Comparison of ENCODE assay signal across 27 mouse cellular contexts in the genomic region with DNA sequence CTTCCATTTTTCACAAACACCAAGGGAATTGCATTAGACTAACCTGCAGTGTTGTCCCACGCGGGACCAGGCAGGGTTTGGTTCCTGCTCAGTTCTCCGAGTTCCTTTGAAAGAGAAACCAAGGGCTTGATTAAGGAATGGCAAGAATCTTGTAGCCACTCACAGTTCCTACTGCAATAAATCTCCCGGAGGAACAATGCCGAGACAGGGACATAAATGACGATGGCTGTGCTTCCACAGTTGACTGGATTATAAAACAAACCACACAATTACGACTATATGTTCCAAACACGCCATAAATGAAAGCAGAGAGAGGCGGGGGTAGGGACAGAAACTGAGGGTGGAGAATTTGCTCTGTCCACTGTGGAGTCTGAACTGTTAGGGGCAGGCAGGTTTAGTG. TPM values are rescaled to one million over a fixed set of nuclear protein-coding genes. Genes with fewer than 3 reads are reported as not detected.
DNase-seq lines count a peak whose midpoint lies in the region; ATAC-seq lines count a peak whose summit lies in the region.
"Had no signal": no experiment of that assay in that cellular context is flagged by ENCODE, and none has a peak within 500 bp of the region (broad histone marks: within the 10 kb centered on the region; RNA-seq: fewer than 3 reads in every experiment).

No protein-coding gene starts in this region.

- 18% methylated on average over 9 of the region's 9 CpGs for whole genome bisulfite sequencing in kidney, embryonic 16.5 days
- 33% methylated on average over 9 of the region's 9 CpGs for WGBS in neural tube, embryonic 11.5 days
- 10% methylated on average over 9 of the region's 9 CpGs for WGBS in neural tube, embryonic 15.5 days

- H3K4me1 ChIP-seq in kidney, embryonic 16.5 days (ENCODE audit: insufficient read depth, low read length) = no peaks in the 10 kb centered on the region
- H3K4me1 ChIP-seq in neural tube, embryonic 11.5 days (ENCODE audit: control insufficient read depth, insufficient read depth, low read length) = peaks cover 6% of the 10 kb centered on the region; the same call in 1 of the 2 replicates
- H3K4me1 ChIP-seq in neural tube, embryonic 15.5 days = peaks cover 7% of the 10 kb centered on the region
- H3K4me1 ChIP-seq: embryonic facial prominence, embryonic 12.5 days; embryonic facial prominence, embryonic 15.5 days; hindbrain, embryonic 12.5 days; hindbrain, embryonic 15.5 days had no signal

- no peak overlapping the region for H3K27ac ChIP-seq in kidney, embryonic 16.5 days (ENCODE audit: low read length)
- H3K27ac ChIP-seq in neural tube, embryonic 11.5 days (ENCODE audit: low read depth, low read length) = no peak overlapping the region
- no peak overlapping the region for H3K27ac ChIP-seq in neural tube, embryonic 15.5 days (replicated peaks)
- H3K27ac ChIP-seq: embryonic facial prominence, embryonic 12.5 days; embryonic facial prominence, embryonic 15.5 days; gastrocnemius, adult 2 months; hindbrain, embryonic 12.5 days; hindbrain, embryonic 15.5 days had no signal

- ATAC-seq in kidney, embryonic 16.5 days (ENCODE audit: low FRiP score, low TSS enrichment) = 0 out of 2 replicates have a peak, but pooled peaks have one; percentile 15
- ATAC-seq in neural tube, embryonic 11.5 days (ENCODE audit: insufficient read depth, low FRiP score, low TSS enrichment) = peak; percentile 16; the same call in 1 of the 2 replicates
- no peak for ATAC-seq in neural tube, embryonic 15.5 days (ENCODE audit: low FRiP score)
- ATAC-seq: forebrain, embryonic 14.5 days; forebrain, postnatal 0 days; Patski had no signal

- H3K9me3 ChIP-seq in kidney, embryonic 16.5 days (ENCODE audit: low read length) = no peaks in the 10 kb centered on the region
- H3K9me3 ChIP-seq in neural tube, embryonic 11.5 days (ENCODE audit: control insufficient read depth, low read length) = no peaks in the 10 kb centered on the region
- H3K9me3 ChIP-seq in neural tube, embryonic 15.5 days (replicated peaks) = no peaks in the 10 kb centered on the region
- H3K9me3 ChIP-seq: embryonic facial prominence, embryonic 12.5 days; embryonic facial prominence, embryonic 15.5 days; hindbrain, embryonic 12.5 days; hindbrain, embryonic 15.5 days had no signal

- no peaks in the 10 kb centered on the region for H3K27me3 ChIP-seq in kidney, embryonic 16.5 days (ENCODE audit: insufficient read depth, low read length)
- no peaks in the 10 kb centered on the region for H3K27me3 ChIP-seq in neural tube, embryonic 11.5 days (ENCODE audit: control insufficient read depth, insufficient read depth, low read length)
- peaks cover 10% of the 10 kb centered on the region for H3K27me3 ChIP-seq in neural tube, embryonic 15.5 days (replicated peaks)
- H3K27me3 ChIP-seq: CH12.LX; embryonic facial prominence, embryonic 12.5 days; Patski had no signal

- no peak overlapping the region for H3K9ac ChIP-seq in kidney, embryonic 16.5 days (replicated peaks; ENCODE audit: low read length)
- H3K9ac ChIP-seq in neural tube, embryonic 11.5 days (ENCODE audit: low read length) = no peak overlapping the region
- no peak overlapping the region for H3K9ac ChIP-seq in neural tube, embryonic 15.5 days (replicated peaks)
- H3K9ac ChIP-seq: embryonic facial prominence, embryonic 12.5 days; embryonic facial prominence, embryonic 15.5 days; forebrain, postnatal 0 days; hindbrain, embryonic 12.5 days; hindbrain, embryonic 15.5 days had no signal

- no peak overlapping the region for H3K4me3 ChIP-seq in kidney, embryonic 16.5 days (ENCODE audit: low read length)
- H3K4me3 ChIP-seq in neural tube, embryonic 11.5 days (ENCODE audit: low read depth, low read length) = no peak overlapping the region
- no peak overlapping the region for H3K4me3 ChIP-seq in neural tube, embryonic 15.5 days (replicated peaks)
- H3K4me3 ChIP-seq: embryonic facial prominence, embryonic 12.5 days; embryonic facial prominence, embryonic 15.5 days; gastrocnemius, adult 2 months; hindbrain, embryonic 12.5 days; hindbrain, embryonic 15.5 days had no signal

- DNase-seq in embryo, embryonic 10.5 days (ENCODE audit: low spot score) = peak; percentile 19
- no peak for DNase-seq in embryo, embryonic 11 days
- DNase-seq in kidney, adult 18-20 months = no peak
- no peak for DNase-seq in neural tube, embryonic 11.5 days (ENCODE audit: low spot score)
- no peak for DNase-seq in neural tube, embryonic 10.5 days (ENCODE audit: extremely low spot score, low spot score)
- no peak for DNase-seq in testis, postnatal 10 days (ENCODE audit: low spot score)
- DNase-seq: adrenal gland, postnatal 10 days; adrenal gland, postnatal 36 days; B cell, adult 2 months; cerebellum, adult 18-20 months; cerebellum, adult 9-10 months; cerebellum, postnatal 14 days; forebrain, postnatal 0 days; gastrocnemius, adult 2 months; gastrocnemius, postnatal 14 days; heart, adult 11 months had no signal

- H3K4me2 ChIP-seq in kidney, embryonic 16.5 days (replicated peaks; ENCODE audit: low read depth, low read length) = 0 out of 2 replicates have a peak overlapping the region, but pooled peaks have one; percentile 8
- H3K4me2 ChIP-seq in neural tube, embryonic 11.5 days (ENCODE audit: low read depth) = no peak overlapping the region
- 0 out of 2 replicates have a peak overlapping the region, but pooled peaks have one; percentile 9 for H3K4me2 ChIP-seq in neural tube, embryonic 15.5 days
- H3K4me2 ChIP-seq: embryonic facial prominence, embryonic 12.5 days; embryonic facial prominence, embryonic 15.5 days; heart, embryonic 11.5 days; hindbrain, embryonic 12.5 days; hindbrain, embryonic 15.5 days had no signal

- no peaks in the 10 kb centered on the region for H3K36me3 ChIP-seq in kidney, embryonic 16.5 days (ENCODE audit: insufficient read depth, low read length)
- H3K36me3 ChIP-seq in neural tube, embryonic 11.5 days (ENCODE audit: control insufficient read depth, insufficient read depth, low read length) = no peaks in the 10 kb centered on the region
- H3K36me3 ChIP-seq in neural tube, embryonic 15.5 days = no peaks in the 10 kb centered on the region
- H3K36me3 ChIP-seq: embryonic facial prominence, embryonic 12.5 days; embryonic facial prominence, embryonic 15.5 days; G1E; hindbrain, embryonic 12.5 days; hindbrain, embryonic 15.5 days had no signal

RNA-seq across cellular contexts. Expression of a gene that starts 6.8 kb away (rescaled TPM):
- 0.94 and 1.3 TPM in 2 replicates for polyA plus RNA-seq in kidney, embryonic 16.5 days (2015; fragmentation: Nextera tagmentation; extraction: Ambion mirVana)
- 1.0 and 1.1 TPM in 2 replicates for polyA plus RNA-seq in neural tube, embryonic 11.5 days (2014; fragmentation: Nextera tagmentation; extraction: Ambion mirVana)
- 12.6 and 13.9 TPM in 2 replicates for polyA plus RNA-seq in neural tube, embryonic 15.5 days (2015; fragmentation: Nextera tagmentation; extraction: Ambion mirVana)
- polyA plus RNA-seq: G1E; heart, embryonic 11.5 days; Patski had no signal
